Mouse (Mus musculus) liver, embryonic 11.5 days (tissue): ENCODE results near the gene Cpvl. TPM values are rescaled to one million over a fixed set of nuclear protein-coding genes. Genes with fewer than 3 reads are reported as not detected.
A peak's percentile ranks its signal among the peaks of the same experiment; 100 is the strongest.

Source experiments
- ATAC-seq: fragments of 200-750 bp; cut with Nextera tagmentation; replicated peaks from 2 replicates; pipeline ENCODE4 v1.8.0; 2017; ENCODE audit warnings: moderate number of reproducible peaks, mild to moderate bottlenecking, moderate TSS enrichment, moderate library complexity; ENCODE audit not compliant: low FRiP score
- DNase-seq: peaks from one replicate; pipeline ENCODE4 v3.0.0-alpha.2; 2017; ENCODE audit warnings: low spot score
- H3K27ac ChIP-seq: fragments of 300-500 bp; sonication (generic); 2 replicates; pipeline ENCODE4 v1.5.1; 2014; ENCODE audit warnings: mild to moderate bottlenecking, low read depth, low read length, control low read depth
- H3K27me3 ChIP-seq: fragments of 300-500 bp; sonication (generic); replicated peaks from 2 replicates; pipeline ENCODE4 v1.6.1; 2014; ENCODE audit warnings: low read length, mixed read lengths; ENCODE audit not compliant: control insufficient read depth, insufficient read depth
- H3K36me3 ChIP-seq: fragments of 300-500 bp; sonication (generic); 2 replicates; pipeline ENCODE4 v1.6.1; 2014; ENCODE audit warnings: mild to moderate bottlenecking, low read length, moderate library complexity, mixed read lengths; ENCODE audit not compliant: control insufficient read depth, insufficient read depth
- H3K4me1 ChIP-seq: fragments of 300-500 bp; sonication (generic); replicated peaks from 2 replicates; pipeline ENCODE4 v1.6.1; 2014; ENCODE audit warnings: low read length, mixed read lengths; ENCODE audit not compliant: control insufficient read depth, insufficient read depth
- H3K4me2 ChIP-seq: fragments of 300-500 bp; sonication (generic); 2 replicates; pipeline ENCODE4 v1.6.1; 2014; ENCODE audit warnings: mild to moderate bottlenecking, control low read depth, moderate library complexity
- H3K4me3 ChIP-seq: fragments of 300-500 bp; sonication (generic); 2 replicates; pipeline ENCODE4 v1.5.1; 2014; ENCODE audit warnings: low read depth, low read length, control low read depth
- H3K9ac ChIP-seq: fragments of 300-500 bp; sonication (generic); 2 replicates; pipeline ENCODE4 v1.6.1; 2014; ENCODE audit warnings: low read depth, low read length, control low read depth
- H3K9me3 ChIP-seq: fragments of 300-500 bp; sonication (generic); 2 replicates; pipeline ENCODE4 v1.6.1; 2016; ENCODE audit warnings: low read length, inconsistent platforms, mixed read lengths; ENCODE audit not compliant: control insufficient read depth
- WGBS: fragments of 180-500 bp; shearing (Covaris S2); extraction: QIAGEN DNeasy Blood & Tissue Kit; methylation state at CpG from one replicate; pipeline ENCODE4 v1.1.7; 2014; 5-methylcytosine and 5-hydroxymethylcytosine counted together
- polyA plus RNA-seq: library from polyadenylated mRNA; unstranded; fragments of >200 nt; fragmentation: Nextera tagmentation; extraction: Ambion mirVana; gene quantifications from 2 replicates; pipeline ENCODE4 v1.2.1, GENCODE M21; 2014

Gene Cpvl
- polyA plus RNA-seq, 1 experiment from 2014 or later, result not detected

- DNase-seq (no peak), ATAC-seq (no peak)
- Histone ChIP-seq H3K4me3 (no peak overlapping the region), H3K4me2 (no peak overlapping the region), H3K4me1 (no peaks in the 10 kb centered on the region), H3K27ac (no peak overlapping the region), H3K36me3 (no peaks in the 10 kb centered on the region), H3K9me3 (no peaks in the 10 kb centered on the region), H3K9ac (no peak overlapping the region), H3K27me3 (no peaks in the 10 kb centered on the region)
- 73% methylated on average over 5 of the region's 5 CpGs for WGBS
Measured at GRCm38 (mm10) chr6:53966595-53966994, 11.9 kb downstream of the Cpvl start.

GRCm38 (mm10) chr6:53965900-53966299 is 12.6 kb downstream of the Cpvl start:
- Histone ChIP-seq H3K27me3 (no peaks in the 10 kb centered on the region), H3K27ac (no peak overlapping the region), H3K4me3 (no peak overlapping the region), H3K4me2 (no peak overlapping the region), H3K9ac (no peak overlapping the region), H3K36me3 (no peaks in the 10 kb centered on the region), H3K4me1 (no peaks in the 10 kb centered on the region), H3K9me3 (no peaks in the 10 kb centered on the region)
- 43% methylated on average over 5 of the region's 5 CpGs for WGBS
- no peak for ATAC-seq
- no peak for DNase-seq

- Histone ChIP-seq H3K4me2 (no peak overlapping the region), H3K27ac (no peak overlapping the region), H3K36me3 (no peaks in the 10 kb centered on the region), H3K4me3 (no peak overlapping the region), H3K4me1 (no peaks in the 10 kb centered on the region), H3K9me3 (no peaks in the 10 kb centered on the region), H3K9ac (no peak overlapping the region), H3K27me3 (no peaks in the 10 kb centered on the region)
- no peak for DNase-seq
- 68% methylated on average over 5 of the region's 5 CpGs for WGBS
- ATAC-seq, result no peak
Measured at GRCm38 (mm10) chr6:53963906-53964496, 14.5 kb downstream of the Cpvl start.

GRCm38 (mm10) chr6:53962006-53962405 is 16.5 kb downstream of the Cpvl start:
- Histone ChIP-seq H3K36me3 (no peaks in the 10 kb centered on the region), H3K4me3 (no peak overlapping the region), H3K27me3 (no peaks in the 10 kb centered on the region), H3K9me3 (no peaks in the 10 kb centered on the region), H3K4me2 (no peak overlapping the region), H3K27ac (no peak overlapping the region), H3K4me1 (no peaks in the 10 kb centered on the region), H3K9ac (no peak overlapping the region)
- 75% methylated on average over 1 of the region's 1 CpGs for WGBS
- ATAC-seq (no peak), DNase-seq (no peak)

- WGBS, result 67% methylated on average over 3 of the region's 3 CpGs
- Histone ChIP-seq H3K9me3 (no peaks in the 10 kb centered on the region), H3K27me3 (no peaks in the 10 kb centered on the region), H3K4me3 (no peak overlapping the region), H3K9ac (no peak overlapping the region), H3K27ac (no peak overlapping the region), H3K36me3 (no peaks in the 10 kb centered on the region), H3K4me2 (no peak overlapping the region), H3K4me1 (no peaks in the 10 kb centered on the region)
- ATAC-seq (no peak), DNase-seq (no peak)
Measured at GRCm38 (mm10) chr6:53959826-53960225, 18.6 kb downstream of the Cpvl start.

- H3K4me1 ChIP-seq, result no peaks in the 10 kb centered on the region
- no peak overlapping the region for H3K9ac ChIP-seq
- peak; percentile 20; the same call in 1 of the 2 replicates for ATAC-seq
- H3K4me2 ChIP-seq, result peak overlapping the region; percentile 46; the same call in 1 of the 2 replicates
- no peaks in the 10 kb centered on the region for H3K27me3 ChIP-seq
- H3K9me3 ChIP-seq, result no peaks in the 10 kb centered on the region
- H3K27ac ChIP-seq, result no peak overlapping the region
- no peak overlapping the region for H3K4me3 ChIP-seq
- no peaks in the 10 kb centered on the region for H3K36me3 ChIP-seq
- 20% methylated on average over 7 of the region's 7 CpGs for WGBS
- DNase-seq, result peak; percentile 67
Measured at GRCm38 (mm10) chr6:53958321-53958720, 20.1 kb downstream of the Cpvl start.

GRCm38 (mm10) chr6:53956513-53956912 is 22.0 kb downstream of the Cpvl start:
- 48% methylated on average over 4 of the region's 4 CpGs for WGBS
- Histone ChIP-seq H3K4me2 (no peak overlapping the region), H3K27me3 (no peaks in the 10 kb centered on the region), H3K27ac (no peak overlapping the region), H3K4me3 (no peak overlapping the region), H3K9me3 (no peaks in the 10 kb centered on the region), H3K36me3 (no peaks in the 10 kb centered on the region), H3K4me1 (no peaks in the 10 kb centered on the region), H3K9ac (no peak overlapping the region)
- DNase-seq (no peak), ATAC-seq (no peak)

GRCm38 (mm10) chr6:53955846-53956245 is 22.6 kb downstream of the Cpvl start:
- no peak for ATAC-seq
- DNase-seq, result no peak
- Histone ChIP-seq H3K27ac (no peak overlapping the region), H3K4me1 (no peaks in the 10 kb centered on the region), H3K4me3 (no peak overlapping the region), H3K27me3 (no peaks in the 10 kb centered on the region), H3K9me3 (no peaks in the 10 kb centered on the region), H3K36me3 (no peaks in the 10 kb centered on the region), H3K9ac (no peak overlapping the region), H3K4me2 (no peak overlapping the region)
- 80% methylated on average over 2 of the region's 2 CpGs for WGBS

GRCm38 (mm10) chr6:53955271-53955670 is 23.2 kb downstream of the Cpvl start:
- Histone ChIP-seq H3K27ac (no peak overlapping the region), H3K9me3 (no peaks in the 10 kb centered on the region), H3K4me1 (no peaks in the 10 kb centered on the region), H3K4me3 (no peak overlapping the region), H3K36me3 (no peaks in the 10 kb centered on the region), H3K4me2 (no peak overlapping the region), H3K27me3 (no peaks in the 10 kb centered on the region), H3K9ac (no peak overlapping the region)
- WGBS, result 70% methylated on average over 6 of the region's 6 CpGs
- DNase-seq (no peak), ATAC-seq (no peak)
